Mouse (Mus musculus): Measurements from ENCODE around the gene Pom121l2. TPM values are rescaled to one million over a fixed set of nuclear protein-coding genes. Genes with fewer than 3 reads are reported as not detected.

Gene Pom121l2
- polyA plus RNA-seq, 1 experiment from 2014 or later = not detected

DNA sequence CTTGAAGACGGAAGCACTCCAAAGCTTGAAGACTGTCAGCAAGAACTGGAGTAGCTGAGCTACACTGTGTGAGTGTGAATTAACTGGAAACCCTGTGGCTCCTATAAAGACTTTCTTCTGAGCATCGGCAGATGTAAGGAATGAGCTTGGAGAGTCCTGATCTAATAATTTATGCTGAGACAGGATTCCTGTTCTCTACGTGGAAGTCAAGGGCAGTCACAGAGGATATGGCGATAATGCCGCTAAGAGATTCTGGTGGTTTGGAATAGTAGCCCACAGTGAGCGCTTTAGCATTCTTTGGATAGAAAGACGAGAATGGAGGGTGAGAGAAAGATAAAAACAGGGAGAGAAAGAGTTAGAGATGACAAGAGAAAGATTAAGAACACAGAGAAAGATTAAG lies 26.9 kb downstream of the Pom121l2 start:
- H3K4me3 ChIP-seq (ENCODE audit: low read depth, low read length) = no peak overlapping the region
- H3K27me3 ChIP-seq (ENCODE audit: control insufficient read depth, insufficient read depth, low read length) = peaks cover 88% of the 10 kb centered on the region
- no peak overlapping the region for H3K9ac ChIP-seq (replicated peaks; ENCODE audit: low read depth, low read length)
- no peak overlapping the region for H3K4me2 ChIP-seq (ENCODE audit: low read depth, low read length)
- H3K36me3 ChIP-seq (ENCODE audit: control insufficient read depth, insufficient read depth, low read length) = no peaks in the 10 kb centered on the region
- H3K9me3 ChIP-seq (ENCODE audit: control insufficient read depth, low read length) = no peaks in the 10 kb centered on the region
- WGBS = 55% methylated on average over 7 of the region's 7 CpGs
- peaks cover 15% of the 10 kb centered on the region for H3K4me1 ChIP-seq (ENCODE audit: control insufficient read depth, insufficient read depth, low read length)
- ATAC-seq (ENCODE audit: low read depth) = no peak
- no peak overlapping the region for H3K27ac ChIP-seq (ENCODE audit: low read depth, low read length)

DNA sequence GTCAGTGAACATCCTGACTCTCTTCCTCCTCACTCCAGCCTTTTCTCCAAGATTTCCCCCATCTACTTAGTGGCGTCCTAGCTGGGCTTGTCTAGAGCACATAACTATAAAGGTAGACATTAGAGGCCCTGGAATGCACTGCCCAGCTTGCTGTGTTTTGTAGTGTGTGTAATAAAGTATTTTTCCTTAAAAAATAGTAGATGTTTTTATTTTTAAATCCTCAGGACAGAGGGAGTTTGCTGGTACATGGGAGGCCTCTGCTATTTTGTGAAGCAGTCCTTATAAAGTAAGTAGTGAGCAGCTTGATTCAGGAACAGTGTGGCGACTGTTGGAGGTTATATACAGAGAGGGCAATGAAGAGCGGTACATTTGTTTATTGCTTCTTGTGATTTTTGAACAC lies 27.7 kb downstream of the Pom121l2 start:
- Histone ChIP-seq H3K4me2 (ENCODE audit: low read depth, low read length) (no peak overlapping the region), H3K36me3 (ENCODE audit: control insufficient read depth, insufficient read depth, low read length) (no peaks in the 10 kb centered on the region), H3K27me3 (ENCODE audit: control insufficient read depth, insufficient read depth, low read length) (peaks cover 85% of the 10 kb centered on the region), H3K4me3 (ENCODE audit: low read depth, low read length) (no peak overlapping the region), H3K4me1 (ENCODE audit: control insufficient read depth, insufficient read depth, low read length) (peaks cover 15% of the 10 kb centered on the region), H3K27ac (ENCODE audit: low read depth, low read length) (no peak overlapping the region), H3K9me3 (ENCODE audit: control insufficient read depth, low read length) (no peaks in the 10 kb centered on the region), H3K9ac (replicated peaks; ENCODE audit: low read depth, low read length) (no peak overlapping the region)
- WGBS = 68% methylated on average over 3 of the region's 3 CpGs
- ATAC-seq (ENCODE audit: low read depth) = no peak

DNA sequence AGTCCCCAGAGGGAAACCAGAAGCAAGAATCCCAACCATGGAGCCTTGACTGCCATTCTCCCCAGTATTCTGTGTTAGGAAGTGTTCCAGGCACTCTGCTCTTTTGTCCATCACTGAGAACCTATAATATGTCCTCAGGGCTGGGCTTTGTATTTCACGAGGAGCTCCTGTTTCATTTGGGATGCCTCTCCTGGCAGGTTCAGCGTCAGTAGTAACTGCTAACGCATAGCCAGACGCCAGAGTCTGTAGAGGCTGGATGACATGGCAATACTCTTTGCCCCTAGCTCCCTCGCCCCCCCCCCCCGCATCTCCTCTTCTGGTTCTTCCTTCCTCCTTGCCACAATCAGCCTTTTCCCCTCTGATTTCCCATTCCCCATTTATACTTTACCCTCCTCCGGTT lies 28.6 kb downstream of the Pom121l2 start, which contains the start of gene Prss16:
Gene Prss16 (minus strand): TSS at position 101 of the 400 bp plus-strand sequence.
- Histone ChIP-seq H3K36me3 (ENCODE audit: control insufficient read depth, insufficient read depth, low read length) (no peaks in the 10 kb centered on the region), H3K9ac (replicated peaks; ENCODE audit: low read depth, low read length) (no peak within 1 kb of the TSS), H3K4me3 (ENCODE audit: low read depth, low read length) (no peak within 1 kb of the TSS), H3K27me3 (ENCODE audit: control insufficient read depth, insufficient read depth, low read length) (peaks cover 81% of the 10 kb centered on the region), H3K9me3 (ENCODE audit: control insufficient read depth, low read length) (no peaks in the 10 kb centered on the region), H3K27ac (ENCODE audit: low read depth, low read length) (no peak within 1 kb of the TSS), H3K4me1 (ENCODE audit: control insufficient read depth, insufficient read depth, low read length) (peaks cover 15% of the 10 kb centered on the region), H3K4me2 (ENCODE audit: low read depth, low read length) (no peak within 1 kb of the TSS)
- ATAC-seq (ENCODE audit: low read depth) = no peak
- 38% methylated on average over 6 of the region's 7 CpGs for WGBS

DNA sequence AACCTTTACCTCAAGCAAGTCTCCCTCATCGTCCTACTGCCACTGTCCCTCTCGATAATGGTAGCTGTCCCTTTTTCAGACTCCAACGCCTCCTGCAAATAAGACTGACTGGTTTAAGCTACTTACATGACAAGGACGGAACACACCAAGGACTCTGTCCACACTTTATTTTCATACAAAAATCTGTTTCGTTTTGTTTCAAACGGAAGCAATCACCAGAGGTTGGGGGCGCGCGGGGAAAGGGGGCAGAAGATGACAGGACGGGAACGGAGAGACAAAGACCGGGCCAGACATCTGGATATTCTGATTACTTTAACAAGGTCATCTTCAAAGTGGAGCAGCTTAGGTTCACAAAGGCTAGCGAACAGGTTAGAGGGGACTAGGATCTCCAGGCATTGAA lies 32.7 kb downstream of the Pom121l2 start:
- WGBS = 17% methylated on average over 13 of the region's 13 CpGs
- no peak for ATAC-seq (ENCODE audit: low read depth)
- no peak overlapping the region for H3K4me2 ChIP-seq (ENCODE audit: low read depth, low read length)
- H3K9me3 ChIP-seq (ENCODE audit: control insufficient read depth, low read length) = no peaks in the 10 kb centered on the region
- no peak overlapping the region for H3K27ac ChIP-seq (ENCODE audit: low read depth, low read length)
- peaks cover 73% of the 10 kb centered on the region for H3K27me3 ChIP-seq (ENCODE audit: control insufficient read depth, insufficient read depth, low read length)
- no peak overlapping the region for H3K4me3 ChIP-seq (ENCODE audit: low read depth, low read length)
- no peaks in the 10 kb centered on the region for H3K36me3 ChIP-seq (ENCODE audit: control insufficient read depth, insufficient read depth, low read length)
- H3K9ac ChIP-seq (replicated peaks; ENCODE audit: low read depth, low read length) = no peak overlapping the region
- no peaks in the 10 kb centered on the region for H3K4me1 ChIP-seq (ENCODE audit: control insufficient read depth, insufficient read depth, low read length)

DNA sequence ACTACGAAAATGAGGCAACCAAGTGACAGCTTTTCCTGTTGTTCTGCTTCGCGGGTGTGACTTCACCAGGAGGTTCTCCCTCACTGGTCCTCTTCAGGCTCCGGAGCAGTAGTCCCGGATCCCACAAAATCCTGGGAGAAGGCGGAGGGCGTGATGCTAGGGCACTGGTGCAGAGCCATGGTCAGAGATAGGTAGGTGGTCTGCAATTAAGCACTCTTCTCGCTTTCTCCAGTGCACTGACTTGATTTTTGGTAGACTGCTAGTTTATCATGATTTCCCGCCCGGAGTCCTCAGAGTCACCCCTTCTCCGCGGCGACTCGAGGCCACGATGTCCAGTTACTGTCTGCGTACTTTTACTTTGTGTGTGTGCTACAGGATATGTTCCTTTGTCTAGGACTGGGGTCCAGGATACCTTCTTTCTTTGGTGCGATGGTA lies 33.4 kb downstream of the Pom121l2 start:
- no peak overlapping the region for H3K4me2 ChIP-seq (ENCODE audit: low read depth, low read length)
- WGBS = 12% methylated on average over 17 of the region's 17 CpGs

DNA sequence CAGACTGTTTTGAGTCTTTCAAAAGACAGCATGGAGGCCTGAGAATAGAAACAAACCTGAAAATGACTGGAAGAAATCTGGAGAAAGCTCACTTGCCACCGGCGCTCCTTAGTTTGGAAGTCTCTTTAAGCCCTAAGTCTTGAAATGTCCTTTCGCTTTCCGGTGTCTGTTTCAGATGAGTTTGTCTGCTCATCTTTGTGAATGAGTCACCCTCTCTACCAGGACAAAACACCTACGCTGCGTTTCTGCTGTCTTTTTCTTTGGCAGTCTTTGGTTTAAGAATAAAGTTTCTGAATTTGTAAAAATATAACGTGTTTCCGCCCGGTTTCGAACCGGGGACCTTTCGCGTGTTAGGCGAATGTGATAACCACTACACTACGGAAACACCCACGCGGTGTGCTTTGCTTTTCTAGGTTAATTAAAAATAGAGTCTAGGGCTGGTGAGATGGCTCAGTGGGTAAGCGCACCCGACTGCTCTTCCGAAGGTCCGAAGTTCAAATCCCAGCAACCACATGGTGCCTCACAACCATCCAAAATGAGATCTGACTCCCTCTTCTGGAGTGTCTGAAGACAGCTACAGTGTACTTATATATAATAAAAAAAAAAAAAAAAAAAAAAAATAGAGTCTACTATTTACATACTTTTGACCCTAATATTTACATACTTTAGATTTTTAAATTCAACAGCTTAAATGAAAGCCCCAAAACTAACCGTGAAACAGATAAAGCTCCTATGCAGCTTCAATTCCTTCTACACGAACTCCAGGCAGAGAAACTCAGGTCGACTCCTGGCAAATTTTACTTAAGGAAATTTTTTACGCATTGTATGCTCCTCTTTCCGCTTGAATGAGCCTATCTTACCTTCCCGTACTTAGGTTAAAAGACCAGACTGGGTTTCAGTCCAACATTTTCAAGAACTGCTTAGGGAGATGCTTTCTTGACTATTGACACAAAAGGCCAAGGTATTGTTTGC lies 34.8 kb downstream of the Pom121l2 start:
- Histone ChIP-seq H3K36me3 (ENCODE audit: control insufficient read depth, insufficient read depth, low read length) (no peaks in the 10 kb centered on the region), H3K27ac (ENCODE audit: low read depth, low read length) (no peak overlapping the region), H3K4me3 (ENCODE audit: low read depth, low read length) (no peak overlapping the region), H3K9ac (replicated peaks; ENCODE audit: low read depth, low read length) (no peak overlapping the region), H3K27me3 (ENCODE audit: control insufficient read depth, insufficient read depth, low read length) (peaks cover 72% of the 10 kb centered on the region), H3K4me2 (ENCODE audit: low read depth, low read length) (no peak overlapping the region), H3K9me3 (ENCODE audit: control insufficient read depth, low read length) (no peaks in the 10 kb centered on the region), H3K4me1 (ENCODE audit: control insufficient read depth, insufficient read depth, low read length) (no peaks in the 10 kb centered on the region)
- 17% methylated on average over 27 of the region's 27 CpGs for WGBS
- ATAC-seq (ENCODE audit: low read depth) = peak; percentile 66; the same call in 1 of the 2 replicates

More for the DNA sequence above, 33.4 kb downstream of the Pom121l2 start:
- no peaks in the 10 kb centered on the region for H3K36me3 ChIP-seq (ENCODE audit: control insufficient read depth, insufficient read depth, low read length)
- no peaks in the 10 kb centered on the region for H3K4me1 ChIP-seq (ENCODE audit: control insufficient read depth, insufficient read depth, low read length)
- no peak for ATAC-seq (ENCODE audit: low read depth)
- H3K9me3 ChIP-seq (ENCODE audit: control insufficient read depth, low read length) = no peaks in the 10 kb centered on the region
- no peak overlapping the region for H3K9ac ChIP-seq (replicated peaks; ENCODE audit: low read depth, low read length)
- no peak overlapping the region for H3K27ac ChIP-seq (ENCODE audit: low read depth, low read length)
- H3K27me3 ChIP-seq (ENCODE audit: control insufficient read depth, insufficient read depth, low read length) = peaks cover 73% of the 10 kb centered on the region
- H3K4me3 ChIP-seq (ENCODE audit: low read depth, low read length) = no peak overlapping the region

DNA sequence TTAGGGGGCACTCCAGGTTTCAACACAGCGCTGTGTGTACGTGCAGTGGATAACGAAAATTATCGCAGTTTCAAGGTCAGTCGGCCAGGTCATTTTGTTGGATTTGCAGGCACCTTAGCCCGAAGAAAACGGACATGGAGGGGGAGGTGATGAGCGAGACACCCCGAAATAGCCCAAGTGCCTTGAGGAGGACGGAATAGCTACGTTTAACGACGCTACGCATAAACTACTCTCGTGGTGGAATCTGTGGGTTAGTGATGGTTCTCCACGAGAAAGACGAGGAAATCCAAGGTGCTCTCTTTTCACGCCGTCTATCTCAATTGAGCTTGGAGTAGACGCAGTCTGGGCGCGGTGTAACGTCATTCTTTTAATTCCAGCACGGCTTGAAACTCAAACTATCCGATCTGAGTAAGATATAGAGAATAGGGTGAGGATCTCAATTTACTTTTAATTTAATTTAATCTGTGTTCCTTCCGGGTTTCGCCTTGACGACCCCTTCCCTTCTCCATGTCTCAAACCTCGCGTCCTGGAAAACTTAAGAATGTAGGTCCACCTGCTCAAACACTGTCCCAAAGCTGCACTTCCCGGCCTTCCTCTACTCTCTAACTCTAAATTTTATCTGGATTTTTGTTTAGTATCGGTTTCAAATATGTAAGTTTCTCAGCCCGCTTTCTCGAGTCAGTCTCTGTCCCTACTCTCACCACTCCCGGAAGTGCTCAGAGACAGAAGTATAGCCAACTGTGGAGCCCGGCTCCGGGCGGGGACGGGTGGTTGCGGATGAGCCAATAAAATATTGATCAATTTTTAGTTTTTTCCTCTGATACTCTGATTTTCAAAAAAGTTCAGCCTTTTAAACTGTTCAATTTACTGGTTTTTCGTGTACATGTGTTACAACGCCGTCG lies 39.2 kb downstream of the Pom121l2 start:
- no peaks in the 10 kb centered on the region for H3K36me3 ChIP-seq (ENCODE audit: control insufficient read depth, insufficient read depth, low read length)
- H3K4me2 ChIP-seq (ENCODE audit: low read depth, low read length) = peak overlapping the region; percentile 47
- H3K9me3 ChIP-seq (ENCODE audit: control insufficient read depth, low read length) = no peaks in the 10 kb centered on the region
- H3K27ac ChIP-seq (ENCODE audit: low read depth, low read length) = no peak overlapping the region
- peaks cover 51% of the 10 kb centered on the region for H3K27me3 ChIP-seq (ENCODE audit: control insufficient read depth, insufficient read depth, low read length)
- 1% methylated on average over 44 of the region's 44 CpGs for WGBS
- ATAC-seq (ENCODE audit: low read depth) = no peak
- no peaks in the 10 kb centered on the region for H3K4me1 ChIP-seq (ENCODE audit: control insufficient read depth, insufficient read depth, low read length)
- H3K9ac ChIP-seq (replicated peaks; ENCODE audit: low read depth, low read length) = no peak overlapping the region
- H3K4me3 ChIP-seq (ENCODE audit: low read depth, low read length) = peak overlapping the region; percentile 30

DNA sequence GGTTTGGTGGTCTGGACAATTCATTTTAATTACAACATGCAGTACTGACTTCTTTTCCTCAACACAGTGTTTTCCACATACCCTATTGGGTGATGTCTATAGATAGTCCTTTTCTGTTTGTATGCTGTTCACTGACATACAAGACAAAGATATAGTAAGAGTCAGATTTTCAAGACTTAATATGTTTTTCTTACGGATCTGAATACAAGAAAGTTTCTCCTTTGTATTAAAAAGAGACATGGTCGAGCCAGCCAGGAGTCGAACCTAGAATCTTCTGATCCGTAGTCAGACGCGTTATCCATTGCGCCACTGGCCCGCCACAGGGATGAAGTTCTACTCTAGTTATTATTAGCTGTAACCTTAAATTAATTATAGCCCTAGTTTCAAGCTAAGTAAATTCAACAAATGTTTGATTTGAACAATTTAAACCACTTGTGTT lies 39.9 kb downstream of the Pom121l2 start:
- H3K27me3 ChIP-seq (ENCODE audit: control insufficient read depth, insufficient read depth, low read length) = peaks cover 47% of the 10 kb centered on the region
- under 1% methylated on average over 8 of the region's 8 CpGs for WGBS
- peak; percentile 53; the same call in 1 of the 2 replicates for ATAC-seq (ENCODE audit: low read depth)
- no peak overlapping the region for H3K9ac ChIP-seq (replicated peaks; ENCODE audit: low read depth, low read length)
- peak overlapping the region; percentile 30 for H3K4me3 ChIP-seq (ENCODE audit: low read depth, low read length)
- no peak overlapping the region for H3K27ac ChIP-seq (ENCODE audit: low read depth, low read length)
- H3K4me2 ChIP-seq (ENCODE audit: low read depth, low read length) = peak overlapping the region; percentile 47
- H3K36me3 ChIP-seq (ENCODE audit: control insufficient read depth, insufficient read depth, low read length) = no peaks in the 10 kb centered on the region
- no peaks in the 10 kb centered on the region for H3K4me1 ChIP-seq (ENCODE audit: control insufficient read depth, insufficient read depth, low read length)
- no peaks in the 10 kb centered on the region for H3K9me3 ChIP-seq (ENCODE audit: control insufficient read depth, low read length)
